Mouse (Mus musculus): ENCODE data around the gene Gm4881.

- TF ChIP-seq CTCF (IDR thresholded peaks at IDR 0.05; ENCODE audit: extremely low read depth, insufficient read length, insufficient replicate concordance, low read depth, low read length) (peak; percentile 75; the same call in 1 of the 2 replicates), POLR2A (IDR thresholded peaks at IDR 0.05; ENCODE audit: low read depth, low read length) (no peak)
Observed at GRCm38 (mm10) chr7:24904936-24905335, 39.4 kb downstream of the Gm4881 start.

Measured in small intestine, adult 2 months (tissue).